Mouse (Mus musculus) bone marrow, adult 2 months (tissue): ENCODE results near the gene Dapp1.

Source experiments
- CTCF ChIP-seq: fragments of 200-500 bp; IDR thresholded peaks from 2 replicates; pipeline ENCODE4 v1.5.1; 2011; ENCODE audit warnings: low read length, control low read depth; ENCODE audit not compliant: control insufficient read depth, insufficient read depth
- POLR2A ChIP-seq: fragments of 200-500 bp; IDR thresholded peaks from 2 replicates; pipeline ENCODE4 v1.6.1; 2011; ENCODE audit warnings: low read depth, mild to moderate bottlenecking, control low read depth, low read length, borderline replicate concordance; ENCODE audit not compliant: control insufficient read depth

DNA sequence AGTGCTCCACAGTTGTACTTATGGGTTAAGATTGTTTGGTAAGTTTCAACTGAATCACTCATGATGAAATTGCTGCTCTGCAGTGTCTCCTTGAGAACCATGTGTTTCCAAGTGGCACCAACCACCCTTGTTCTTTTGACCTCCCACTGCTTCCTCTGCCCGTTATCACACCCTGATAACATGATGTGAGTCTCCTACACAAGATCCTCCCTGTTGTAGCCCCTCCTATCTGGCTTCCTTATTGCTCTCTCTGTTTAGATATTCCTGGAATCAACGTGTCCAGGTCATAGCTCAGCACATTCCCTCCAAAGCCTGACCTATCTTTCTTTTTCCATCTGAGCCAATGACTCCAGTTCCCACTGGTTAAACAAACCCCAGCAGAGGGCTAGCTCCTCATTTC, 33.4 kb upstream of the Dapp1 start:
- TF ChIP-seq POLR2A = no peak
- no peak for TF ChIP-seq CTCF
